Mouse (Mus musculus) CH12.LX (cell line): ENCODE results near the gene Lypd6. TPM values are rescaled to one million over a fixed set of nuclear protein-coding genes. Genes with fewer than 3 reads are reported as not detected.
A peak's percentile ranks its signal among the peaks of the same experiment; 100 is the strongest.

ENCODE experiments used
- DNase-seq: peaks from one replicate; pipeline ENCODE4 v3.0.0-alpha.2; 2013; ENCODE audit errors: extremely low read depth
- H3K27ac ChIP-seq: 2 replicates; pipeline ENCODE4 v1.5.1; 2012; ENCODE audit warnings: low read depth, mild to moderate bottlenecking, control low read depth, moderate library complexity; ENCODE audit not compliant: insufficient read depth
- H3K27me3 ChIP-seq: replicated peaks from 2 replicates; pipeline ENCODE3; 2012; ENCODE audit warnings: inconsistent platforms
- H3K36me3 ChIP-seq, 2 experiments: replicated peaks in 1 of 2; 2 replicates each; pipeline versions ENCODE3 to v1.6.1; 2012; ENCODE audit warnings: inconsistent platforms in 1 of 2, low read length in 1 of 2, mild to moderate bottlenecking in 1 of 2, mixed read lengths in 1 of 2, moderate library complexity in 1 of 2; ENCODE audit not compliant: control insufficient read depth in 1 of 2, insufficient read depth in 1 of 2
- H3K4me1 ChIP-seq, 2 experiments: 2 replicates each; pipeline ENCODE4 v1.6.1; 2012; ENCODE audit warnings: inconsistent platforms in 1 of 2, moderate library complexity in 1 of 2; ENCODE audit not compliant: insufficient read depth in 2 of 2, control insufficient read depth in 1 of 2
- H3K4me2 ChIP-seq: 2 replicates; pipeline ENCODE4 v1.6.1; 2012; ENCODE audit warnings: low read depth, mild to moderate bottlenecking, control low read depth; ENCODE audit not compliant: poor library complexity, insufficient read depth, severe bottlenecking
- H3K4me3 ChIP-seq, 3 experiments: fragments of 150-350 bp in 1 of 3; sonication (generic) in 1 of 3; replicated peaks in 1 of 3; 2 replicates each; pipeline versions ENCODE3 to v1.5.1; 2011 to 2012; ENCODE audit warnings: low read depth in 2 of 3, low read length in 2 of 3, mild to moderate bottlenecking in 2 of 3, moderate library complexity in 2 of 3, control low read depth in 1 of 3, improper control_type of control experiment in 1 of 3, inconsistent platforms in 1 of 3, mixed read lengths in 1 of 3; ENCODE audit not compliant: poor library complexity in 1 of 3
- H3K79me2 ChIP-seq: replicated peaks from 2 replicates; pipeline ENCODE4 v1.6.1; 2012; ENCODE audit warnings: mild to moderate bottlenecking, moderate library complexity; ENCODE audit not compliant: control insufficient read depth, poor library complexity, insufficient read depth, severe bottlenecking; ENCODE audit errors: extremely low read depth
- H3K9ac ChIP-seq: 2 replicates; pipeline ENCODE4 v1.6.1; 2012; ENCODE audit warnings: low read depth, mild to moderate bottlenecking, control low read depth, moderate library complexity; ENCODE audit not compliant: insufficient read depth
- H3K9me3 ChIP-seq: replicated peaks from 2 replicates; pipeline ENCODE3; 2012; ENCODE audit warnings: low read length, inconsistent platforms, mixed read lengths
- BHLHE40 ChIP-seq: IDR thresholded peaks from 2 replicates; pipeline ENCODE4 v1.6.1; 2011; ENCODE audit warnings: mild to moderate bottlenecking, low read depth, low read length, improper control_type of control experiment
- CHD2 ChIP-seq: IDR thresholded peaks from 2 replicates; pipeline ENCODE4 v1.6.1; 2011; ENCODE audit warnings: low read length, improper control_type of control experiment
- CTCF ChIP-seq, 2 experiments: IDR thresholded peaks in 1 of 2; conservative IDR thresholded peaks in 1 of 2; 2 replicates each; pipeline ENCODE4 v1.5.1; 2011 to 2012; ENCODE audit warnings: low read depth in 2 of 2, low read length in 2 of 2, improper control_type of control experiment in 1 of 2, inconsistent platforms in 1 of 2, mild to moderate bottlenecking in 1 of 2, moderate library complexity in 1 of 2
- GABPA ChIP-seq: IDR thresholded peaks from 2 replicates; pipeline ENCODE4 v1.6.1; 2012; ENCODE audit warnings: low read depth, low read length, improper control_type of control experiment, inconsistent platforms; ENCODE audit not compliant: insufficient replicate concordance
- JUN ChIP-seq: IDR thresholded peaks from 2 replicates; pipeline ENCODE4 v1.6.1; 2011; ENCODE audit warnings: low read depth, mild to moderate bottlenecking, low read length, improper control_type of control experiment, moderate library complexity; ENCODE audit not compliant: insufficient read depth
- MAX ChIP-seq: IDR thresholded peaks from 2 replicates; pipeline ENCODE4 v1.6.1; 2011; ENCODE audit warnings: low read length, improper control_type of control experiment
- MAZ ChIP-seq: IDR thresholded peaks from 2 replicates; pipeline ENCODE4 v1.6.1; 2012; ENCODE audit warnings: low read depth, mild to moderate bottlenecking, inconsistent platforms, low read length, improper control_type of control experiment, moderate library complexity
- MEF2A ChIP-seq: IDR thresholded peaks from 2 replicates; pipeline ENCODE4 v1.6.1; 2014; ENCODE audit warnings: low read depth, mild to moderate bottlenecking, inconsistent platforms, low read length, improper control_type of control experiment, borderline replicate concordance
- MXI1 ChIP-seq: IDR thresholded peaks from 2 replicates; pipeline ENCODE4 v1.6.1; 2011; ENCODE audit warnings: mild to moderate bottlenecking, low read depth, low read length, improper control_type of control experiment
- POLR2AphosphoS2 ChIP-seq: IDR thresholded peaks from 2 replicates; pipeline ENCODE4 v1.6.1; 2011; ENCODE audit warnings: low read depth, low read length, improper control_type of control experiment
- RAD21 ChIP-seq: IDR thresholded peaks from 2 replicates; pipeline ENCODE4 v1.6.1; 2011; ENCODE audit warnings: low read depth, mild to moderate bottlenecking, low read length, improper control_type of control experiment, moderate library complexity
- RCOR1 ChIP-seq: conservative IDR thresholded peaks from 2 replicates; pipeline ENCODE4 v1.6.1; 2012; ENCODE audit warnings: low read depth, mild to moderate bottlenecking, inconsistent platforms, low read length, improper control_type of control experiment
- SMC3 ChIP-seq: IDR thresholded peaks from 2 replicates; pipeline ENCODE4 v1.6.1; 2011; ENCODE audit warnings: low read depth, low read length, improper control_type of control experiment
- ZMIZ1 ChIP-seq: IDR thresholded peaks from 2 replicates; pipeline ENCODE4 v1.6.1; 2012; ENCODE audit warnings: low read depth, mild to moderate bottlenecking, inconsistent platforms, low read length, improper control_type of control experiment
- dilution Hi-C: fragments of 300-500 bp; cut with MboI; formaldehyde crosslinking; loops from 2 replicates; pipeline ENCODE4 v1.14.3; 2020; ENCODE audit warnings: low sequenced_read_pairs; ENCODE audit not compliant: extremely low pct_unique_long_range_greater_than_20kb, extremely low pct_ligation_motif_present
- in situ Hi-C: fragments of 300-500 bp; cut with MboI; formaldehyde crosslinking; loops from 3 replicates; pipeline ENCODE4 v1.14.3; 2019; ENCODE audit warnings: low sequenced_read_pairs, low pct_ligation_motif_present, low pct_unique_long_range_greater_than_20kb, mixed read lengths
- polyA plus RNA-seq: library from polyadenylated mRNA; unstranded; fragments of >175 nt; gene quantifications from 2 replicates; pipeline ENCODE4 v1.2.1, GENCODE M21; 2012; ENCODE audit warnings: low read depth; ENCODE audit not compliant: insufficient read length
- total RNA-seq, 2 experiments: library from RNA; depleted of rRNA; stranded (reverse); fragments of 300-350 nt in 1 of 2; fragments of >200 nt in 1 of 2; gene quantifications; 2 replicates each; pipeline ENCODE4 v1.2.3; 2012 to 2014

Gene Lypd6
- total and polyA plus RNA-seq, 3 experiments: not detected

DNA sequence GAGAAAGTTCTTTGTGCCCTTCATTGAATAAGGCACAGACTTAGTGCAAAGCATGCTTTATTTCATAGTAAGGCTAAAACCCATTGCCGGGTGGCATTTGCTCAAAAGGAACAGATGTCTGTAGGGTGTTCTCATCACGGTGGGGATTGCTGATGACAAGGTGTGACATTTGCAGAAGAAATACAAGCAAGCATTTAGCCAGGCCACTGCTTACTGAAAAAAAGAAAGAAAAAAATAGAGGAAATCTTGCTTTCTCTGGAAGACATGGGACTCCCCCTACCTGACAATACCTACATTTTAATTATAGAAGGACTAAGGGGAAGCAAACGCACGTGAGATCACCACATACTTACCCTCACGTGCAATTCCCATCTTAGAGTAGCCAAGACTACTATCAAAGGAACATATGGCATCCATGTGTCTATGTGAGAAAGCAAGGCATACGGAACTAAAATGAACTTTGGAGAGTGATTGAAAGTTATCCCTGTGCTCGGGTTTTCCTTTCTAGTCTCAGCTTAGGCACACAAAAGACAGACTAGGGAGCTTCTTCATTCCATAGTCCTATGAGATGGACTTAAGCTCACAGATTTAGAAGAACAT is 21.3 kb upstream of the Lypd6 start:
- H3K79me2 ChIP-seq: no peaks in the 10 kb centered on the region
- no peak overlapping the region for H3K27ac ChIP-seq
- no peaks in the 10 kb centered on the region for H3K27me3 ChIP-seq
- H3K36me3 ChIP-seq: no peaks in the 10 kb centered on the region
- in situ Hi-C loops: no loop called here
- DNase-seq: no peak
- no peak overlapping the region for H3K4me2 ChIP-seq
- H3K9ac ChIP-seq: no peak overlapping the region
- dilution Hi-C loops: no loop called here
- peak; percentile 82 for TF ChIP-seq BHLHE40
- TF ChIP-seq MAZ: no peak
- H3K4me1 ChIP-seq: peaks cover 0 to 7% of the 10 kb centered on the region in 2 experiments; a peak in 1 of 4 replicates
- no peaks in the 10 kb centered on the region for H3K9me3 ChIP-seq
- no peak overlapping the region for H3K4me3 ChIP-seq

DNA sequence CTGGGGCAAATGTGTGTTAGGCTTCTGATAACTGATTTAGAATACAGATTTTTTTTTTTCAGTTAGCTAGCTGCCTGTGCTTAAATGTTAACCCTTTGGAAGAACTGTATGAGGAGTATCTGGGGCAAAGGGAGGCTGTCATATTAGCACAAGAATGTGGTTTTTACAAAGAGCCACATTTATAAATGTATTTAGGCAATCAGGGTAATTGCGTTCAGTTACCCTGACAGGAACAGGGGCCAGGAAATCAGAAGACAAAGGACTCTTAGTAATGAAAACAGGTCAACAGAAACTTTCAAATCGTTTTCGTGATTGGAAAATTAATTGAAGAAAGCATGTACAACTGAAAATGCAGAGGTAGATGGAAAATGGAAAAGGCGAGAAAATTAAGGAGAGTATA is 20.4 kb upstream of the Lypd6 start:
- no peaks in the 10 kb centered on the region for H3K27me3 ChIP-seq
- TF ChIP-seq POLR2AphosphoS2 (no peak), RCOR1 (no peak), RAD21 (no peak), CTCF (conservative IDR thresholded peaks at IDR 0.05 in 1 of 2, IDR thresholded peaks at IDR 0.05 in 1 of 2; ENCODE audit: low read depth in 2 of 2, low read length in 2 of 2) (no peak), MAX (no peak), MEF2A (no peak), ZMIZ1 (no peak)
- TF ChIP-seq, all 38 proteins: peak for 0
- dilution Hi-C loops: no loop called here
- Histone ChIP-seq H3K4me1 (peaks cover 0 to 7% of the 10 kb centered on the region in 2 experiments; a peak in 1 of 4 replicates), H3K9ac (no peak overlapping the region), H3K79me2 (no peaks in the 10 kb centered on the region), H3K27ac (no peak overlapping the region), H3K4me2 (no peak overlapping the region), H3K36me3 (no peaks in the 10 kb centered on the region), H3K9me3 (no peaks in the 10 kb centered on the region), H3K4me3 (no peak overlapping the region)
- no peak for DNase-seq
- in situ Hi-C loops: no loop called here

DNA sequence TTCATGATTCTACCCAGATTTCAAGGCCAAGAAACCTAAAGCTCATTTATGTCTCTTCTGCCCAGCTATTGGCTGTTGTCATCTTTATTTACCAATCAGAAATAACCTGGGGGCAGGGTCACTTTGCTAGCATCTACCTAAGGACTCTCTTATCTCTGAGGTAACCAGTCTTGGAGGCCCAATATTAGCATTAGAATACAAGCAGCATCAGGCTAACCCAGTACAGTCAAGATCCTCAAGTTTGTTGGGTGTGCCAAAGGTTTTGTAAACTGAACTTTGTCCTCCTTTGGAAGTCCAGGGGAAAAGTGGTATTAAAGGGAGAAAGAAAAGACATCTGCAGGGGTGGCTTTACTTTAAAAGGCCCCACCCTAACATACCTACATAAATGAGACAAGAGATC is 17.8 kb upstream of the Lypd6 start:
- Histone ChIP-seq H3K4me3 (no peak overlapping the region), H3K4me2 (no peak overlapping the region)
- dilution Hi-C loops: no loop called here
- DNase-seq: no peak
- TF ChIP-seq ZMIZ1 (no peak), GABPA (no peak), MXI1 (no peak), JUN (no peak), CHD2 (no peak), SMC3 (no peak)
- TF ChIP-seq, all 38 proteins: peak for 0
- Histone ChIP-seq H3K4me1 (peaks cover 0 to 7% of the 10 kb centered on the region in 2 experiments; a peak in 1 of 4 replicates), H3K27me3 (no peaks in the 10 kb centered on the region), H3K36me3 (no peaks in the 10 kb centered on the region), H3K9me3 (no peaks in the 10 kb centered on the region), H3K27ac (no peak overlapping the region), H3K9ac (no peak overlapping the region), H3K79me2 (no peaks in the 10 kb centered on the region)
- in situ Hi-C loops: no loop called here
